Mouse (Mus musculus) left cerebral cortex, postnatal 10 days (tissue): ENCODE data around the gene Wwc1. TPM values are rescaled to one million over a fixed set of nuclear protein-coding genes. Genes with fewer than 3 reads are reported as not detected.
"Not testable (repeated sequence)": the region's sequence is repeated elsewhere in the genome, so short reads cannot be mapped to it uniquely, and the experiment has no call there.

Source experiments
- DNase-seq, 2 experiments: peaks; one replicate each; pipeline ENCODE4 v3.0.0; 2021 to 2022; ENCODE audit warnings: low spot score in 2 of 2, mixed read lengths in 1 of 2; ENCODE audit errors: extremely low spot score in 1 of 2
- intact Hi-C: fragments of 180-260 bp; cut with DNase I; formaldehyde crosslinking; loops from one replicate; pipeline ENCODE4 v1.15.1; 2025
- total RNA-seq, 2 experiments: library from RNA; stranded (reverse); gene quantifications; 2 replicates each; pipeline ENCODE4 v1.2.3; 2021

Wwc1 gene
- total RNA-seq, 2 experiments from 2014 or later: 127 to 158 TPM

DNA sequence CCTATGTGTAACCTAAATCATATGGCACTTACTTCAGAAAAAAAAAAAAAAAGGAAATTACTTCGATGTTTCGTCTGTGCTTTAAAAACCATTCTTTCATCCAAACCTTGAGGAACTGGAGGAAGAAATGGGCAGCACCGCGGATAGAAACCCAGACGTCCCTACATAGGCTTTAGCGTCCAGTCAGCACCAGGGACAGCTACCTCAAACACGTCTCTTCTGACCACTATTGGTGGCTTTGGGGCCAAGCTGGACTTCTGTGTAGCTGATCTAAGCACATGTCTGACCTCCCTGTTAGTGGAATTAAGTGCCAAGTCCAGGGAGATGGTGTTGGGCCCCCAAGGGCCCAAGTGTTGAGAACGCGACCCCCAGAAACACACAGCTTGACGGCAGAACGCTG, 181.5 kb downstream of the Wwc1 start, which contains the start of gene Fbll1:
Gene Fbll1, minus strand, starts transcription at position 11 of the 400 bp plus-strand sequence.
- peak in 1 of 2 experiments; percentile 49 for DNase-seq

GRCm38 (mm10) chr11:35798495-35798820, 181.9 kb downstream of the Wwc1 start:
- DNase-seq: peak; percentile 74 to 81
- intact Hi-C loops: no loop called here

More for the DNA sequence above, 181.5 kb downstream of the Wwc1 start, which contains the start of gene Fbll1:
- intact Hi-C loops: no loop called here

- DNase-seq: peak; percentile 15 to 51
- intact Hi-C loops: no loop called here
Observed at GRCm38 (mm10) chr11:35797751-35798494, 182.4 kb downstream of the Wwc1 start.

GRCm38 (mm10) chr11:35792800-35793199, 187.5 kb downstream of the Wwc1 start:
- DNase-seq, intact Hi-C loops: not testable (repeated sequence)

DNA sequence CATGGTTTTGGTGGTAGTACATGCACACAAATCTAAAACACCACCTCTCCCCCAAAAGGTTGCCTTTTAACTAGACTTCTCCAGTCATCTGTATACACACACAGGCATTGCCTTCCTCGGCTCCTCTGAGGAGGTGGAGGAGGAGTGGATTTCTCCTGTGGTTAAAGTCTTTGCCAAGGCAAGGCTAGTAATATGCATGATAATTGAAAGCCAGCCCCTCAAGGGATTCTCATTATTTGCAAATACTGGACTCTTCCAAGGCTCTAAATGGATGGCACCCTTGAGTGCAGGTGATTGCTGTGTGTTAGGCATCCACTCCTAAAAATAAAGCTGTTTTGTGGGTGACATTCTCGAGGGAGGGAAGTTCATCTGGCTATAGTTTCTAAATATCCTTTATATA, 191.9 kb downstream of the Wwc1 start:
- intact Hi-C loops: loop anchor here (5.0 kb wide), 1 partner anchor 34 kb away; no protein-coding TSS in a partner anchor
- DNase-seq: no peak

Other genes with a start within 250 kb of the Wwc1 start
- 10 to 100 TPM; 56.5 to 57.0 TPM for gene Pank3, start 211.0 kb downstream of the Wwc1 start, total RNA-seq
- gene Fbll1, start 181.6 kb downstream of the Wwc1 start, total RNA-seq: 10 to 100 TPM; 47.7 to 50.8 TPM
- gene Rars, start 146.0 kb downstream of the Wwc1 start, total RNA-seq: 10 to 100 TPM; 46.7 to 50.2 TPM